Mouse (Mus musculus) bone marrow, adult 2 months (tissue): ENCODE data around the gene Trex1. TPM values are rescaled to one million over a fixed set of nuclear protein-coding genes. Genes with fewer than 3 reads are reported as not detected.
A peak's percentile ranks its signal among the peaks of the same experiment; 100 is the strongest.

Experiments used
- H3K27ac ChIP-seq: fragments of 200-500 bp; 2 replicates; pipeline ENCODE4 v1.5.1; 2012; ENCODE audit warnings: low read depth, mild to moderate bottlenecking, control low read depth, inconsistent platforms, low read length; ENCODE audit not compliant: control insufficient read depth, poor library complexity, insufficient read depth
- H3K4me1 ChIP-seq: fragments of 200-500 bp; 2 replicates; pipeline ENCODE4 v1.6.1; 2011; ENCODE audit warnings: low read length; ENCODE audit not compliant: control insufficient read depth, insufficient read depth
- H3K4me3 ChIP-seq: fragments of 200-500 bp; replicated peaks from 2 replicates; pipeline ENCODE3; 2011; ENCODE audit warnings: mild to moderate bottlenecking, low read depth, low read length, control low read depth; ENCODE audit not compliant: control insufficient read depth
- CTCF ChIP-seq: fragments of 200-500 bp; IDR thresholded peaks from 2 replicates; pipeline ENCODE4 v1.5.1; 2011; ENCODE audit warnings: low read length, control low read depth; ENCODE audit not compliant: control insufficient read depth, insufficient read depth
- POLR2A ChIP-seq: fragments of 200-500 bp; IDR thresholded peaks from 2 replicates; pipeline ENCODE4 v1.6.1; 2011; ENCODE audit warnings: low read depth, mild to moderate bottlenecking, control low read depth, low read length, borderline replicate concordance; ENCODE audit not compliant: control insufficient read depth
- WGBS: fragments of 180-500 bp; shearing (Covaris S2); methylation state at CpG from one replicate; pipeline ENCODE4 v1.1.7; 2018; 5-methylcytosine and 5-hydroxymethylcytosine counted together
- polyA plus RNA-seq: library from polyadenylated mRNA; stranded (reverse); fragments of >200 nt; gene quantifications from 2 replicates; pipeline ENCODE4 v1.2.4, GENCODE M21; 2011; ENCODE audit warnings: low replicate concordance; ENCODE audit not compliant: missing spikeins, insufficient read depth, insufficient read length

Trex1 gene
- polyA plus RNA-seq, 1 experiment = 19.5 TPM

DNA sequence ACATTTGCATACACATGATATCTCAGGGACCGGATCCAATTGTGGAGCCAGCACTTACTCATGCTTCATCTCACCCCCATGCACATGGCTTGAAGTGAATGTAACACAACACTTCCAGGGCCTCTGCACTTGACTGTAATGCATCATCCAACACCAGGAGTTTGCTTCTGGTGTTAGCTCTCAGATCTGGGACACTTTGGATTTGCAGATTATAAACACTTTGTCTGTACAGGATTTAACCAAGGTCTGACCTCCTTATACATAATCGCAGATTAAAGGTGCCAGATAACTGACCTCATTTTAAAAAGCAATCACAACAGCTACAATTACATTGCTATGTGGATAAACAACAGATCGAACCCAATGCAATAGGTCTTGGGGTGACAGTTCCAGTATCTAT, 21.0 kb upstream of the Trex1 start:
- Histone ChIP-seq H3K27ac (no peak overlapping the region), H3K4me3 (no peak overlapping the region), H3K4me1 (peaks cover 5% of the 10 kb centered on the region)
- WGBS = 90% methylated on average over 3 of the region's 3 CpGs
- TF ChIP-seq POLR2A (no peak), CTCF (no peak)

DNA sequence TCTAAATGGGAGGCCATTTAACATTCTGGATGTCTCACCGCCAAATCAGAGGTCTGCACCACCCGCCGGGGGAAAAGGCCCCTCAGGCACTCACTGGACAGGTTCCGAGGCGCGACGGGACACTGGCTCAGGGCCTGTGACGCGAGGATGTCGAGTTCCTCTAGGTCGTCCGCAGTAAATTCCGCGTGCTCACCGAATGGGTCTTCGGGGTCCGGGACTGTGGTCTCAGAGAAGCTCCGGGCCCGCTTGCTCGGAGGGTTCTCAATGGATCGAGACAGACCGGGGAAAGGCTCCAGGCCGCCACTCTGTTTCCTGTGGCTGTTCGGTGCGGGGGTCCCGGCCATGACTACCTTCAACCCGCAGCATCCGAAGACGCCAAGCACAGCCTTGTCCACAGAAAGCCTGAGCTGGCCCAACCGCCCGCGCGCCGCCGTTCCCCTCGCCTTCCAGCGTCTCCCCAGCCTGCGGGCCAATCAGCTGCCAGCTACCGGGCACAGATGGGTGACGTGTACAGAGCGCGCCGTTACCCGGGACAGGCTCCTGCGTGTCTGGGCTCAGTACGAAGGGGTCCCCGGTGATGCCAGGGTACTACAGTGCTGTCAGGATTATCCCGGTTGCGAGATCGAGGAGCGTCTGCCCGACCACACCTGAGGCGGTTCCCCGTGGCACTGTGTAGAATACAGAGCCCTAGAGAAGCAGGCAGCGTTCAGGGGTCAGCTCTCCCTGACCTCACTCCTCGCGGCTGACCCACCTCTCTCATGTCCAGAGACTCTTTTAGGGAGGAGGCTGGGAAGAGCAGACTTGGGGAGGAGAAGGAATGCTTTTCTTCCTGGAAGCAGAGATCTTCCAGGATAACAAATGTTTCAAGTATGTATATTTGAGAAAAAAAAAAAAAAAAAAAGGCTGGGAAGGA, 14.4 kb upstream of the Trex1 start, which contains the start of gene Atrip:
TSS of gene Atrip (minus strand) at position 464 of the 913 bp plus-strand sequence.
- H3K4me1 ChIP-seq = peaks cover 4% of the 10 kb centered on the region; the same call in 1 of the 2 replicates
- H3K4me3 ChIP-seq = peak within 1 kb of the TSS; percentile 86
- peak within 1 kb of the TSS; percentile 84 for H3K27ac ChIP-seq
- TF ChIP-seq POLR2A (peak; percentile 75; the same call in 1 of the 2 replicates), CTCF (no peak)
- under 1% methylated on average over 57 of the region's 57 CpGs for WGBS

GRCm38 (mm10) chr9:109068095-109068735, 8.7 kb upstream of the Trex1 start:
- no peak for TF ChIP-seq CTCF
- no peak for TF ChIP-seq POLR2A
- no peak overlapping the region for H3K27ac ChIP-seq

GRCm38 (mm10) chr9:109060898-109061295, 1.4 kb upstream of the Trex1 start:
- Histone ChIP-seq H3K4me1 (peaks cover 8% of the 10 kb centered on the region; the same call in 1 of the 2 replicates), H3K4me3 (no peak overlapping the region), H3K27ac (no peak overlapping the region)
- WGBS = 84% methylated on average over 5 of the region's 5 CpGs
- no peak for TF ChIP-seq CTCF
- TF ChIP-seq POLR2A = no peak

More at GRCm38 (mm10) chr9:109068095-109068735, 8.7 kb upstream of the Trex1 start:
- Histone ChIP-seq H3K4me3 (no peak overlapping the region), H3K4me1 (peaks cover 2% of the 10 kb centered on the region; the same call in 1 of the 2 replicates)
- WGBS = 97% methylated on average over 3 of the region's 3 CpGs

GRCm38 (mm10) chr9:109060184-109060897, 807 bp upstream of the Trex1 start:
- WGBS = 85% methylated on average over 16 of the region's 16 CpGs
- no peak for TF ChIP-seq CTCF
- TF ChIP-seq POLR2A = peak; percentile 16; the same call in 1 of the 2 replicates
- Histone ChIP-seq H3K4me1 (peaks cover 10% of the 10 kb centered on the region), H3K4me3 (no peak overlapping the region), H3K27ac (no peak overlapping the region)

GRCm38 (mm10) chr9:109058006-109058765, 1.3 kb downstream of the Trex1 start:
- Histone ChIP-seq H3K27ac (peak overlapping the region; percentile 78), H3K4me1 (peaks cover 11% of the 10 kb centered on the region), H3K4me3 (peak overlapping the region; percentile 61)
- TF ChIP-seq POLR2A (peak; percentile 36; the same call in 1 of the 2 replicates), CTCF (no peak)
- WGBS = 69% methylated on average over 19 of the region's 19 CpGs

DNA sequence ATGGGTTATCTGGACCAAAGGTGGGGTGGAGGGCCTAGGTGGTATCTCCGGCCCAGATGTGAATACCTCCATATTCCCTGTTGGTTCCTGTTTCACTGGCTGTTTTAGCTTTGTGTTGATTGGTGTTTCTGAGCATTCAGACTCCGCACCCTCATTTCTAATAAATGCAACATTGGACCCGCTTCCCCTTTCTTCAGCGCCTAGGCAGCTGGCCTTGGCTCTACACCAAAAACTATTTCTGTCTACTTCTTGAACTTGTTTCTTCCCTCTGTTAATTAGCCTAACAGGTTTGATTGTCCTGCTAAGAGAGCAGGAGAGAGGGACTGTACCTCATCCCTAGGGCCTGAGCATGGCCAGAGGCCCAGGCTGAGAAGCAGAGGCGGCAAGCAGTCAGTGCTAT, 2.0 kb downstream of the Trex1 start:
- peak overlapping the region; percentile 78 for H3K27ac ChIP-seq

More for the DNA sequence above, 2.0 kb downstream of the Trex1 start:
- Histone ChIP-seq H3K4me3 (peak overlapping the region; percentile 61), H3K4me1 (peaks cover 11% of the 10 kb centered on the region)
- TF ChIP-seq POLR2A (no peak), CTCF (no peak)
- WGBS = 32% methylated on average over 5 of the region's 5 CpGs
